Mouse (Mus musculus) heart, embryonic 15.5 days (tissue): ENCODE results near the gene Trim39. TPM values are rescaled to one million over a fixed set of nuclear protein-coding genes. Genes with fewer than 3 reads are reported as not detected.

Experiments
- ATAC-seq: fragments of 200-750 bp; cut with Nextera tagmentation; replicated peaks from 2 replicates; pipeline ENCODE4 v1.8.0; 2017; ENCODE audit warnings: low read depth, moderate TSS enrichment; ENCODE audit not compliant: insufficient number of reproducible peaks, insufficient read depth, low FRiP score
- H3K27ac ChIP-seq: fragments of 300-500 bp; sonication (generic); 2 replicates; pipeline ENCODE4 v1.5.1; 2015; ENCODE audit warnings: mild to moderate bottlenecking, inconsistent platforms
- H3K27me3 ChIP-seq: fragments of 300-500 bp; sonication (generic); 2 replicates; pipeline ENCODE4 v1.6.1; 2015; ENCODE audit warnings: inconsistent platforms
- H3K36me3 ChIP-seq: fragments of 300-500 bp; sonication (generic); 2 replicates; pipeline ENCODE4 v1.6.1; 2015; ENCODE audit warnings: mild to moderate bottlenecking, inconsistent platforms
- H3K4me1 ChIP-seq: fragments of 300-500 bp; sonication (generic); replicated peaks from 2 replicates; pipeline ENCODE4 v1.6.1; 2015; ENCODE audit warnings: inconsistent platforms
- H3K4me2 ChIP-seq: fragments of 300-500 bp; sonication (generic); 2 replicates; pipeline ENCODE4 v1.6.1; 2015; ENCODE audit warnings: inconsistent platforms, mild to moderate bottlenecking, moderate library complexity
- H3K4me3 ChIP-seq: fragments of 300-500 bp; sonication (generic); 2 replicates; pipeline ENCODE4 v1.5.1; 2015; ENCODE audit warnings: mild to moderate bottlenecking, inconsistent platforms
- H3K9ac ChIP-seq: fragments of 300-500 bp; sonication (generic); 2 replicates; pipeline ENCODE4 v1.6.1; 2015; ENCODE audit warnings: mild to moderate bottlenecking, inconsistent platforms
- H3K9me3 ChIP-seq: fragments of 300-500 bp; sonication (generic); replicated peaks from 2 replicates; pipeline ENCODE4 v1.6.1; 2016; ENCODE audit warnings: inconsistent platforms
- WGBS: fragments of 180-500 bp; shearing (Covaris S2); methylation state at CpG from one replicate; pipeline ENCODE4 v1.1.7; 2015; ENCODE audit warnings: mixed read lengths; 5-methylcytosine and 5-hydroxymethylcytosine counted together
- polyA plus RNA-seq: library from polyadenylated mRNA; unstranded; fragments of >200 nt; fragmentation: Nextera tagmentation; extraction: Ambion mirVana; gene quantifications from 2 replicates; pipeline ENCODE4 v1.2.1, GENCODE M21; 2015

The Trim39 gene
- polyA plus RNA-seq, 1 experiment from 2014 or later = 9.1 TPM

- Histone ChIP-seq H3K27ac (no peak overlapping the region), H3K9me3 (no peaks in the 10 kb centered on the region), H3K4me1 (peaks cover 22% of the 10 kb centered on the region), H3K36me3 (no peaks in the 10 kb centered on the region; the same call in 1 of the 2 replicates), H3K9ac (peak overlapping the region; percentile 98), H3K4me2 (peak overlapping the region; percentile 81), H3K27me3 (no peaks in the 10 kb centered on the region), H3K4me3 (peak overlapping the region; percentile 91)
- no peak for ATAC-seq
- 80% methylated on average over 9 of the region's 9 CpGs for WGBS
These were observed 758 bp upstream of the Trim39 start for GRCm38 (mm10) chr17:36272643-36273366.

GRCm38 (mm10) chr17:36270956-36271585 lies 976 bp downstream of the Trim39 start:
- H3K4me3 ChIP-seq = peak overlapping the region; percentile 91
- peak; percentile 91 for ATAC-seq
- H3K9me3 ChIP-seq = no peaks in the 10 kb centered on the region
- peaks cover 22% of the 10 kb centered on the region for H3K4me1 ChIP-seq
- peak overlapping the region; percentile 81 for H3K4me2 ChIP-seq
- no peaks in the 10 kb centered on the region for H3K27me3 ChIP-seq
- WGBS = under 1% methylated on average over 67 of the region's 84 CpGs
- H3K9ac ChIP-seq = peak overlapping the region; percentile 98
- peaks cover 12% of the 10 kb centered on the region for H3K36me3 ChIP-seq
- H3K27ac ChIP-seq = peak overlapping the region; percentile 90

GRCm38 (mm10) chr17:36265834-36266233 lies 6.2 kb downstream of the Trim39 start:
- Histone ChIP-seq H3K4me3 (no peak overlapping the region), H3K4me2 (no peak overlapping the region), H3K27ac (no peak overlapping the region), H3K9ac (no peak overlapping the region), H3K36me3 (peaks cover 44% of the 10 kb centered on the region), H3K4me1 (peaks cover 4% of the 10 kb centered on the region), H3K27me3 (no peaks in the 10 kb centered on the region), H3K9me3 (no peaks in the 10 kb centered on the region)
- 69% methylated on average over 5 of the region's 5 CpGs for WGBS
- no peak for ATAC-seq

GRCm38 (mm10) chr17:36264273-36264925 lies 7.6 kb downstream of the Trim39 start:
- H3K9me3 ChIP-seq = no peaks in the 10 kb centered on the region
- ATAC-seq = no peak
- H3K27me3 ChIP-seq = no peaks in the 10 kb centered on the region
- no peak overlapping the region for H3K27ac ChIP-seq
- 85% methylated on average over 3 of the region's 3 CpGs for WGBS
- peaks cover 54% of the 10 kb centered on the region for H3K36me3 ChIP-seq
- H3K4me3 ChIP-seq = no peak overlapping the region
- no peaks in the 10 kb centered on the region for H3K4me1 ChIP-seq
- no peak overlapping the region for H3K9ac ChIP-seq
- H3K4me2 ChIP-seq = no peak overlapping the region

GRCm38 (mm10) chr17:36261511-36262166 lies 10.4 kb downstream of the Trim39 start:
- Histone ChIP-seq H3K4me1 (peaks cover 4% of the 10 kb centered on the region), H3K27me3 (no peaks in the 10 kb centered on the region), H3K9ac (no peak overlapping the region), H3K9me3 (no peaks in the 10 kb centered on the region), H3K36me3 (peaks cover 49% of the 10 kb centered on the region), H3K27ac (no peak overlapping the region), H3K4me3 (no peak overlapping the region), H3K4me2 (no peak overlapping the region)
- ATAC-seq = no peak
- WGBS = 87% methylated on average over 9 of the region's 9 CpGs

- no peaks in the 10 kb centered on the region for H3K9me3 ChIP-seq
These were observed 14.1 kb downstream of the Trim39 start, which contains the start of gene Rpp21 for GRCm38 (mm10) chr17:36257969-36258368. TSS of gene Rpp21 (minus strand) at chr17:36258069.

GRCm38 (mm10) chr17:36257241-36257947 lies 14.7 kb downstream of the Trim39 start:
- peak; percentile 93 for ATAC-seq
- under 1% methylated on average over 37 of the region's 37 CpGs for WGBS
- Histone ChIP-seq H3K9ac (peak overlapping the region; percentile 76), H3K27me3 (0 out of 2 replicates have a peak, but pooled peaks cover 3% of the 10 kb centered on the region), H3K4me2 (peak overlapping the region; percentile 56), H3K9me3 (no peaks in the 10 kb centered on the region), H3K4me3 (peak overlapping the region; percentile 67), H3K36me3 (peaks cover 30% of the 10 kb centered on the region), H3K4me1 (peaks cover 10% of the 10 kb centered on the region), H3K27ac (peak overlapping the region; percentile 80)

More at GRCm38 (mm10) chr17:36257969-36258368, 14.1 kb downstream of the Trim39 start, which contains the start of gene Rpp21:
- peaks cover 7% of the 10 kb centered on the region for H3K4me1 ChIP-seq
- H3K36me3 ChIP-seq = peaks cover 35% of the 10 kb centered on the region
- H3K27me3 ChIP-seq = no peaks in the 10 kb centered on the region
- peak within 1 kb of the TSS; percentile 76 for H3K9ac ChIP-seq
- H3K27ac ChIP-seq = peak within 1 kb of the TSS; percentile 80
- H3K4me3 ChIP-seq = peak within 1 kb of the TSS; percentile 67
- WGBS = 46% methylated on average over 6 of the region's 6 CpGs
- ATAC-seq = no peak
- peak within 1 kb of the TSS; percentile 56 for H3K4me2 ChIP-seq

GRCm38 (mm10) chr17:36253087-36253600 lies 18.9 kb downstream of the Trim39 start:
- H3K4me3 ChIP-seq = no peak overlapping the region
- H3K4me2 ChIP-seq = no peak overlapping the region
- WGBS = 35% methylated on average over 6 of the region's 6 CpGs
- ATAC-seq = no peak
- H3K27me3 ChIP-seq = peaks cover 31% of the 10 kb centered on the region
- H3K36me3 ChIP-seq = no peaks in the 10 kb centered on the region
- no peak overlapping the region for H3K9ac ChIP-seq
- no peaks in the 10 kb centered on the region for H3K9me3 ChIP-seq
- peaks cover 14% of the 10 kb centered on the region for H3K4me1 ChIP-seq
- H3K27ac ChIP-seq = no peak overlapping the region

GRCm38 (mm10) chr17:36252250-36252876 lies 19.7 kb downstream of the Trim39 start:
- Histone ChIP-seq H3K9me3 (no peaks in the 10 kb centered on the region), H3K27ac (no peak overlapping the region), H3K27me3 (peaks cover 33% of the 10 kb centered on the region), H3K36me3 (no peaks in the 10 kb centered on the region), H3K4me3 (peak overlapping the region; percentile 33), H3K9ac (peak overlapping the region; percentile 21; the same call in 1 of the 2 replicates), H3K4me2 (peak overlapping the region; percentile 64), H3K4me1 (peaks cover 14% of the 10 kb centered on the region)
- ATAC-seq = no peak
- 8% methylated on average over 25 of the region's 25 CpGs for WGBS

GRCm38 (mm10) chr17:36248886-36249285 lies 23.2 kb downstream of the Trim39 start:
- WGBS = 14% methylated on average over 33 of the region's 33 CpGs
- Histone ChIP-seq H3K4me2 (peak overlapping the region; percentile 52), H3K4me1 (peaks cover 7% of the 10 kb centered on the region), H3K36me3 (no peaks in the 10 kb centered on the region), H3K27me3 (peaks cover 33% of the 10 kb centered on the region), H3K9me3 (no peaks in the 10 kb centered on the region), H3K9ac (no peak overlapping the region), H3K27ac (no peak overlapping the region), H3K4me3 (peak overlapping the region; percentile 27)
- no peak for ATAC-seq
